Mouse (Mus musculus): ENCODE data around the gene Slc38a2.

Slc38a2 gene

GRCm38 (mm10) chr15:96699521-96700511, at the start of gene Slc38a2:
Gene Slc38a2, minus strand, starts transcription at chr15:96699730.
- H3K9me3 ChIP-seq (ENCODE audit: low read length), result no peaks in the 10 kb centered on the region
- peak within 1 kb of the TSS; percentile 92 for H3K4me3 ChIP-seq (replicated peaks; ENCODE audit: low read length)
- peaks cover 73% of the 10 kb centered on the region for H3K4me1 ChIP-seq (replicated peaks; ENCODE audit: low read depth, low read length)
- TF ChIP-seq POU5F1 (IDR thresholded peaks at IDR 0.05; ENCODE audit: borderline replicate concordance, low read length) (no peak), NANOG (IDR thresholded peaks at IDR 0.05; ENCODE audit: borderline replicate concordance, low read length) (no peak), CTCF (conservative IDR thresholded peaks at IDR 0.05; ENCODE audit: low read length) (no peak)
- no peaks in the 10 kb centered on the region for H3K27me3 ChIP-seq (ENCODE audit: insufficient read depth, low read length)
- peaks cover 38% of the 10 kb centered on the region for H3K36me3 ChIP-seq (ENCODE audit: insufficient read depth, low read length)

- Histone ChIP-seq H3K4me1 (replicated peaks; ENCODE audit: low read depth, low read length) (peaks cover 3% of the 10 kb centered on the region), H3K36me3 (ENCODE audit: insufficient read depth, low read length) (no peaks in the 10 kb centered on the region), H3K9me3 (ENCODE audit: low read length) (peaks cover 11% of the 10 kb centered on the region), H3K4me3 (replicated peaks; ENCODE audit: low read length) (no peak overlapping the region), H3K27me3 (ENCODE audit: insufficient read depth, low read length) (peaks cover 12% of the 10 kb centered on the region; the same call in 1 of the 2 replicates)
- TF ChIP-seq NANOG (IDR thresholded peaks at IDR 0.05; ENCODE audit: borderline replicate concordance, low read length) (no peak), CTCF (conservative IDR thresholded peaks at IDR 0.05; ENCODE audit: low read length) (no peak), POU5F1 (IDR thresholded peaks at IDR 0.05; ENCODE audit: borderline replicate concordance, low read length) (no peak)
These were observed 49.6 kb upstream of the Slc38a2 start for GRCm38 (mm10) chr15:96749101-96749500.

- H3K4me1 ChIP-seq (replicated peaks; ENCODE audit: low read depth, low read length), result peaks cover 15% of the 10 kb centered on the region
- no peak overlapping the region for H3K4me3 ChIP-seq (replicated peaks; ENCODE audit: low read length)
- peaks cover 11% of the 10 kb centered on the region for H3K9me3 ChIP-seq (ENCODE audit: low read length)
- H3K36me3 ChIP-seq (ENCODE audit: insufficient read depth, low read length), result no peaks in the 10 kb centered on the region
- H3K27me3 ChIP-seq (ENCODE audit: insufficient read depth, low read length), result peaks cover 7% of the 10 kb centered on the region; the same call in 1 of the 2 replicates
- TF ChIP-seq NANOG (IDR thresholded peaks at IDR 0.05; ENCODE audit: borderline replicate concordance, low read length) (no peak), CTCF (conservative IDR thresholded peaks at IDR 0.05; ENCODE audit: low read length) (no peak), POU5F1 (IDR thresholded peaks at IDR 0.05; ENCODE audit: borderline replicate concordance, low read length) (no peak)
These were observed 48.0 kb upstream of the Slc38a2 start for GRCm38 (mm10) chr15:96747551-96747950.

GRCm38 (mm10) chr15:96746986-96747385, 47.5 kb upstream of the Slc38a2 start:
- Histone ChIP-seq H3K4me1 (replicated peaks; ENCODE audit: low read depth, low read length) (peaks cover 15% of the 10 kb centered on the region), H3K4me3 (replicated peaks; ENCODE audit: low read length) (no peak overlapping the region), H3K27me3 (ENCODE audit: insufficient read depth, low read length) (peaks cover 6% of the 10 kb centered on the region; the same call in 1 of the 2 replicates), H3K9me3 (ENCODE audit: low read length) (peaks cover 11% of the 10 kb centered on the region), H3K36me3 (ENCODE audit: insufficient read depth, low read length) (no peaks in the 10 kb centered on the region)
- TF ChIP-seq POU5F1 (IDR thresholded peaks at IDR 0.05; ENCODE audit: borderline replicate concordance, low read length) (no peak), CTCF (conservative IDR thresholded peaks at IDR 0.05; ENCODE audit: low read length) (no peak), NANOG (IDR thresholded peaks at IDR 0.05; ENCODE audit: borderline replicate concordance, low read length) (no peak)

GRCm38 (mm10) chr15:96745299-96745698, 45.8 kb upstream of the Slc38a2 start:
- no peaks in the 10 kb centered on the region for H3K27me3 ChIP-seq (ENCODE audit: insufficient read depth, low read length)
- no peaks in the 10 kb centered on the region for H3K36me3 ChIP-seq (ENCODE audit: insufficient read depth, low read length)
- TF ChIP-seq CTCF (conservative IDR thresholded peaks at IDR 0.05; ENCODE audit: low read length) (no peak), POU5F1 (IDR thresholded peaks at IDR 0.05; ENCODE audit: borderline replicate concordance, low read length) (no peak), NANOG (IDR thresholded peaks at IDR 0.05; ENCODE audit: borderline replicate concordance, low read length) (no peak)
- peaks cover 11% of the 10 kb centered on the region for H3K9me3 ChIP-seq (ENCODE audit: low read length)
- H3K4me3 ChIP-seq (replicated peaks; ENCODE audit: low read length), result no peak overlapping the region
- peaks cover 15% of the 10 kb centered on the region for H3K4me1 ChIP-seq (replicated peaks; ENCODE audit: low read depth, low read length)

GRCm38 (mm10) chr15:96744882-96745296, 45.4 kb upstream of the Slc38a2 start:
- Histone ChIP-seq H3K4me1 (replicated peaks; ENCODE audit: low read depth, low read length) (peaks cover 15% of the 10 kb centered on the region), H3K27me3 (ENCODE audit: insufficient read depth, low read length) (no peaks in the 10 kb centered on the region), H3K9me3 (ENCODE audit: low read length) (peaks cover 11% of the 10 kb centered on the region), H3K4me3 (replicated peaks; ENCODE audit: low read length) (no peak overlapping the region), H3K36me3 (ENCODE audit: insufficient read depth, low read length) (no peaks in the 10 kb centered on the region)
- TF ChIP-seq NANOG (IDR thresholded peaks at IDR 0.05; ENCODE audit: borderline replicate concordance, low read length), result no peak
- no peak for TF ChIP-seq CTCF (conservative IDR thresholded peaks at IDR 0.05; ENCODE audit: low read length)
- TF ChIP-seq POU5F1 (IDR thresholded peaks at IDR 0.05; ENCODE audit: borderline replicate concordance, low read length), result no peak

GRCm38 (mm10) chr15:96744153-96744881, 44.8 kb upstream of the Slc38a2 start:
- H3K27me3 ChIP-seq (ENCODE audit: insufficient read depth, low read length), result no peaks in the 10 kb centered on the region
- no peak overlapping the region for H3K4me3 ChIP-seq (replicated peaks; ENCODE audit: low read length)
- peaks cover 15% of the 10 kb centered on the region for H3K4me1 ChIP-seq (replicated peaks; ENCODE audit: low read depth, low read length)
- no peaks in the 10 kb centered on the region for H3K36me3 ChIP-seq (ENCODE audit: insufficient read depth, low read length)
- no peak for TF ChIP-seq NANOG (IDR thresholded peaks at IDR 0.05; ENCODE audit: borderline replicate concordance, low read length)
- TF ChIP-seq POU5F1 (IDR thresholded peaks at IDR 0.05; ENCODE audit: borderline replicate concordance, low read length), result no peak
- TF ChIP-seq CTCF (conservative IDR thresholded peaks at IDR 0.05; ENCODE audit: low read length), result no peak
- H3K9me3 ChIP-seq (ENCODE audit: low read length), result peaks cover 11% of the 10 kb centered on the region

GRCm38 (mm10) chr15:96743257-96743656, 43.7 kb upstream of the Slc38a2 start:
- TF ChIP-seq CTCF (conservative IDR thresholded peaks at IDR 0.05; ENCODE audit: low read length) (no peak), NANOG (IDR thresholded peaks at IDR 0.05; ENCODE audit: borderline replicate concordance, low read length) (no peak), POU5F1 (IDR thresholded peaks at IDR 0.05; ENCODE audit: borderline replicate concordance, low read length) (no peak)
- Histone ChIP-seq H3K9me3 (ENCODE audit: low read length) (peaks cover 4% of the 10 kb centered on the region; the same call in 1 of the 2 replicates), H3K4me1 (replicated peaks; ENCODE audit: low read depth, low read length) (peaks cover 15% of the 10 kb centered on the region), H3K4me3 (replicated peaks; ENCODE audit: low read length) (no peak overlapping the region; the same call in 1 of the 2 replicates), H3K27me3 (ENCODE audit: insufficient read depth, low read length) (peaks cover 5% of the 10 kb centered on the region; the same call in 1 of the 2 replicates), H3K36me3 (ENCODE audit: insufficient read depth, low read length) (no peaks in the 10 kb centered on the region)
